Mouse (Mus musculus): Measurements from ENCODE around the gene Slc25a30. TPM values are rescaled to one million over a fixed set of nuclear protein-coding genes. Genes with fewer than 3 reads are reported as not detected.
A peak's percentile ranks its signal among the peaks of the same experiment; 100 is the strongest.
"Not testable (repeated sequence)": the region's sequence is repeated elsewhere in the genome, so short reads cannot be mapped to it uniquely, and the experiment has no call there.

The Slc25a30 gene
- polyA plus RNA-seq, 1 experiment, result 6.0 TPM

DNA sequence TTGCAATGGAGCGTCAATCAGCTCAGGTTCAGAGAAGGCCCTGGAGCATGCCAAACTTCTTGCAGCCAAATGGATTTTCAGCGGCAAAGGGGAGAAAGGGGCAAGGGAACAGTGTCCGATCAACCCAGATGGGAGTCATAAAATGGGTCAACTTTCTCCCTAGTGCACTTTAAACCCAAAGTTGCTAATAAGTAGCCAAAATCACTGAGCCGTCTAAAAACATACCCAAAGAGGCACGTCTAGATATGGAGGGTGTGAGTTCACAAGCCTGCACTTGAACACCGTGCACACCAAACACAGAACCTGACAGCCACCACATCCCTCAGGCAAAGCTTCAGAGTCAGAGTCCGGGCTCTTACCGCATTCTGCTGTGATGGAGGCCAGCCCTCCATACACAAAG lies 10.2 kb downstream of the Slc25a30 start:
- Histone ChIP-seq H3K4me3 (ENCODE audit: extremely low read depth, insufficient read depth, insufficient read length) (no peak overlapping the region), H3K27ac (ENCODE audit: insufficient read depth, low read length) (no peak overlapping the region), H3K4me1 (ENCODE audit: control insufficient read depth, insufficient read depth, insufficient read length) (no peaks in the 10 kb centered on the region), H3K27me3 (ENCODE audit: control insufficient read depth, insufficient read depth, low read length) (no peaks in the 10 kb centered on the region), H3K36me3 (ENCODE audit: control insufficient read depth, insufficient read depth, low read length) (peaks cover 8% of the 10 kb centered on the region)
- TF ChIP-seq POLR2A (IDR thresholded peaks at IDR 0.05; ENCODE audit: low read depth, low read length) (no peak), CTCF (IDR thresholded peaks at IDR 0.05; ENCODE audit: extremely low read depth, insufficient read depth, insufficient read length, insufficient replicate concordance) (no peak)
- no peak for DNase-seq (ENCODE audit: low read depth in 1 of 2, low spot score in 2 of 2)
- 94% methylated on average over 8 of the region's 8 CpGs for WGBS

DNA sequence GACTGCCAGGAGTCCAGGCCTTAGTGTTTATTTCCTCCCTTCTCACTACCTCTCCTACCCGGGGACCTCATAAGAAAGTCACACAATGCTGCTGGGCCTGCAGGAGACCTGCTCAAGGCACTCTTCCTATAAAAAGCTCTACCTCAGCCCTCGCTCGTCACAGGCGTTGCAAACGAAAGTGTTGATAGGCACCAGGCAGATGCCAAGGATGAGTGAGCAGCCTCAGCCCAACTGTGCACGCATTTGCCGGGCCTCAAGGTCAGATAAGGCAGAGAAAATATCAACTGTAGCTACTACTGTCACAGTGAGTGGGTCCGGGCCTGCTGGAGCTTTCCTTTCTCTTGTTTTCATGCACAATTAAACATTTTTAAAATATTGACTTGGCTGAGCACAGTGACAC lies 13.4 kb downstream of the Slc25a30 start:
- H3K27ac ChIP-seq (ENCODE audit: insufficient read depth, low read length), result no peak overlapping the region
- H3K4me1 ChIP-seq (ENCODE audit: control insufficient read depth, insufficient read depth, insufficient read length), result no peaks in the 10 kb centered on the region; the same call in 1 of the 2 replicates
- H3K4me3 ChIP-seq (ENCODE audit: extremely low read depth, insufficient read depth, insufficient read length), result no peak overlapping the region
- 85% methylated on average over 8 of the region's 8 CpGs for WGBS
- DNase-seq (ENCODE audit: low read depth in 1 of 2, low spot score in 2 of 2), result no peak
- TF ChIP-seq CTCF (IDR thresholded peaks at IDR 0.05; ENCODE audit: extremely low read depth, insufficient read depth, insufficient read length, insufficient replicate concordance), result no peak
- TF ChIP-seq POLR2A (IDR thresholded peaks at IDR 0.05; ENCODE audit: low read depth, low read length), result no peak
- H3K36me3 ChIP-seq (ENCODE audit: control insufficient read depth, insufficient read depth, low read length), result peaks cover 11% of the 10 kb centered on the region; the same call in 1 of the 2 replicates
- no peaks in the 10 kb centered on the region for H3K27me3 ChIP-seq (ENCODE audit: control insufficient read depth, insufficient read depth, low read length)

DNA sequence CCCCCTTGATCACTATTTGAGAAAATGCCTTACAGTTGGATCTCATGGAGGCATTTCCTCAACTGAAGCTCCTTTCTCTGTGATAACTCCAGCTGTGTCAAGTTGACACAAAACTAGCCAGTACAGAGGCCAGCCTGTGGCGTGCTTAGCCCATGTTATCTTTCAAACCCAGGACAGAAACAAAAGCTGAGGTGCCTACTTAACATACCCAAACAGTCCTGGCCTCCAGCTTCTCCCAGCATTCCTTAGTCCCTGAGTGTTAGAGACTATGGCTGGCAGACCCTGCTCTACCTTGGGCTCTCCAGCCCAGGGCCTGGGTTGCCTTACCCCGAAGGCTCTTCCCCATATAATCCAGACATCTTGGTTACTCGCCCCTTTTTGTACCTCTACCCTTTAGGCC lies 14.4 kb downstream of the Slc25a30 start:
- not testable (repeated sequence) for H3K4me3 ChIP-seq (ENCODE audit: extremely low read depth, insufficient read depth, insufficient read length); DNase-seq (ENCODE audit: low read depth in 1 of 2, low spot score in 2 of 2); H3K27me3 ChIP-seq (ENCODE audit: control insufficient read depth, insufficient read depth, low read length); H3K27ac ChIP-seq (ENCODE audit: insufficient read depth, low read length); H3K4me1 ChIP-seq (ENCODE audit: control insufficient read depth, insufficient read depth, insufficient read length)
- WGBS, result 86% methylated on average over 3 of the region's 3 CpGs
- peaks cover 11% of the 10 kb centered on the region; the same call in 1 of the 2 replicates for H3K36me3 ChIP-seq (ENCODE audit: control insufficient read depth, insufficient read depth, low read length)

DNA sequence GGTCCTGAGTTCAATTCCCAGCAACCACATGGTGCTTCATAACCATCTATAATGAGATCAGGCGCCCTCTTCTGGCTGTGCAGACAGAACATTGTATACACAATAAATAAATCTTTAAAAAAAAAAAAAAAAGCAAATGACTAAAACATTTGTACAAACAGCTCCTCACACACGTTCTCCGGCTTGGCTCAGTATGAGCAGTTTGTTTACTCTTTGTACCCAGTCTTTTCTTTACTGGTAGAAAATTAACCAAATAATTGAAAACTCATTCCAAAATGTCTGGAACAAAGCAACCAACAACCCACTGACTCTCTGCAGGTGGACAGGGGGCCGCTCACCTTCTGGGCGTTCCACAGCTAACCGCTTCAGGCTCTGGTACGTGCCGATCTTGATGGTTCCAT lies 15.7 kb downstream of the Slc25a30 start:
- TF ChIP-seq CTCF (IDR thresholded peaks at IDR 0.05; ENCODE audit: extremely low read depth, insufficient read depth, insufficient read length, insufficient replicate concordance), result no peak
- no peak for TF ChIP-seq POLR2A (IDR thresholded peaks at IDR 0.05; ENCODE audit: low read depth, low read length)
- DNase-seq (ENCODE audit: low read depth in 1 of 2, low spot score in 2 of 2), result no peak
- WGBS, result 94% methylated on average over 8 of the region's 8 CpGs
- H3K27me3 ChIP-seq (ENCODE audit: control insufficient read depth, insufficient read depth, low read length), result no peaks in the 10 kb centered on the region
- no peak overlapping the region for H3K27ac ChIP-seq (ENCODE audit: insufficient read depth, low read length)
- H3K4me3 ChIP-seq (ENCODE audit: extremely low read depth, insufficient read depth, insufficient read length), result no peak overlapping the region
- no peaks in the 10 kb centered on the region; the same call in 1 of the 2 replicates for H3K4me1 ChIP-seq (ENCODE audit: control insufficient read depth, insufficient read depth, insufficient read length)
- H3K36me3 ChIP-seq (ENCODE audit: control insufficient read depth, insufficient read depth, low read length), result peaks cover 14% of the 10 kb centered on the region; the same call in 1 of the 2 replicates

DNA sequence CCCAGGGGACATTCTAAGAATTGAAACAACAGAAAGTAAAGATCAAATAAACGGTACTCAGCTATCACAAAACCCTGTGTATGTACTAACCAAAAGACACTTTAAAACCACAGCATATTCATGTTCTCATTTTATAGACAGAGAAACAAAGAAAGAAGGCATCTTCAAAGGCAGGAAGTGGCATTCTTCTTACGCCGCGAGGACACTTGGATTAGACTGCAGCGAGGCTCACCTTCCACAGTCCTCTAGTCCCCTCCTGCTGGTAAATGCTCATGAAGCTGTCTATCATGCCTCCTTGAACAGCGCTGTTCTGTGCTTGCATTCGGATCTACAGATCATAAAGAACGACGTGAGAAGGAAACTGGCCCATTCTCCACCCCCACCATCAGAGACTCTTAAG lies 17.5 kb downstream of the Slc25a30 start:
- Histone ChIP-seq H3K27ac (ENCODE audit: insufficient read depth, low read length) (peak overlapping the region; percentile 19; the same call in 1 of the 2 replicates), H3K4me3 (ENCODE audit: extremely low read depth, insufficient read depth, insufficient read length) (no peak overlapping the region), H3K36me3 (ENCODE audit: control insufficient read depth, insufficient read depth, low read length) (peaks cover 15% of the 10 kb centered on the region; the same call in 1 of the 2 replicates), H3K4me1 (ENCODE audit: control insufficient read depth, insufficient read depth, insufficient read length) (no peaks in the 10 kb centered on the region; the same call in 1 of the 2 replicates), H3K27me3 (ENCODE audit: control insufficient read depth, insufficient read depth, low read length) (no peaks in the 10 kb centered on the region)
- peak in 1 of 2 experiments; percentile 36 for DNase-seq (ENCODE audit: low read depth in 1 of 2, low spot score in 2 of 2)
- no peak for TF ChIP-seq POLR2A (IDR thresholded peaks at IDR 0.05; ENCODE audit: low read depth, low read length)
- TF ChIP-seq CTCF (IDR thresholded peaks at IDR 0.05; ENCODE audit: extremely low read depth, insufficient read depth, insufficient read length, insufficient replicate concordance), result no peak
- 63% methylated on average over 9 of the region's 9 CpGs for WGBS

DNA sequence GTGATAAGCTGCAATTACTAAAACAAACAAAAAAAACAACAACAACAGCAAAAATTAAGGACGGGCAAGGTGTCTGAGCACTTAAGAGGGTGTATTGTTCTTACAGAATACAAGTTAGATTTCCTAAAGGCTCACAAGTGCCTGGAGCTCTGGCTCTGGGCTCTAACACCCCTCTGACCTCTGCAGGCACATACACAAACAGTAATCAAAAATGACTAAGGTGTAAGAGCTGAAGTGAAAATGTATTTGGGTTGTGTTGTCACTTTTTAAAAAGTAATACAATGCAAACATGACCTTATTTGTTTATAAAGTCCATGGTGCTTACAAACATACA lies 18.6 kb downstream of the Slc25a30 start:
- no peak overlapping the region for H3K27ac ChIP-seq (ENCODE audit: insufficient read depth, low read length)
- peaks cover 11% of the 10 kb centered on the region; the same call in 1 of the 2 replicates for H3K36me3 ChIP-seq (ENCODE audit: control insufficient read depth, insufficient read depth, low read length)
- WGBS, result 31% methylated on average over 1 of the region's 1 CpGs
- DNase-seq (ENCODE audit: low read depth in 1 of 2, low spot score in 2 of 2), result no peak
- TF ChIP-seq CTCF (IDR thresholded peaks at IDR 0.05; ENCODE audit: extremely low read depth, insufficient read depth, insufficient read length, insufficient replicate concordance) (no peak), POLR2A (IDR thresholded peaks at IDR 0.05; ENCODE audit: low read depth, low read length) (no peak)
- no peaks in the 10 kb centered on the region for H3K27me3 ChIP-seq (ENCODE audit: control insufficient read depth, insufficient read depth, low read length)
- no peak overlapping the region for H3K4me3 ChIP-seq (ENCODE audit: extremely low read depth, insufficient read depth, insufficient read length)
- H3K4me1 ChIP-seq (ENCODE audit: control insufficient read depth, insufficient read depth, insufficient read length), result no peaks in the 10 kb centered on the region; the same call in 1 of the 2 replicates

DNA sequence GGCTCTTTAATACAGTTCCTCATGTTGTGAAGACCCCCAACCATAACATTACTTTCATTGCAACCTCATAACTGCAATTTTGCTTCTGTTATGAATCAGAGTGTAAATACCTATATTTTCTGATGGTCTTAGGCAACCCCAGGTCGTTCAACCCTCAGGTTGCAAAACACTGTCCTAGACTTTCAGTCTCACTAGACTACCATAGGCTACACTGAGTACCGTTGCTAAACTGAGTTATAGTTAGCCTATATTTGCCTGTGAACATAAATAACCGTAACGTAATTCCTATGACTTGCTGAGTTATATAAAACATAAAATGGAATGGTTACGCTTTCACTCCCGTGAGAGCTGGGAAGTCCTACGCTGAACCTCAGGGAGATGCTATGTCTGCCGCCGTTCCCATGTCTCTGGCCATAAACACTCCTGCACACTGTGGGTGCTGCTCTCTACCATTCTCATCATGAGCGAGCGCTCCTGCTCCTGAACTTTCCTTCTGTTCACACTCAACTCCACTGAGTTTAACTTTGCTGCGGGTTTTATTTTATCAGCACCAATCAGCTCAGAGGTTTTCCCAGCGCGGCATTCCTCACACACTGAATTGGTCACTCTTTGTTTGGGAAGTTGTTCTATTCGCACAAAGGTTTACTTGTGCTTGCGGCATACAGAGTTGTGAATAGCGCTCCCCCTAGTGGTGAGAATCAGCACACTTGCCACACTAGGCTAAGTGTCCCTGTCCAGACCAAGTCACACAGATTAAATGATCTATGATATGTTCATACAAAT lies 19.2 kb downstream of the Slc25a30 start:
- TF ChIP-seq CTCF (IDR thresholded peaks at IDR 0.05; ENCODE audit: extremely low read depth, insufficient read depth, insufficient read length, insufficient replicate concordance) (peak; percentile 43; the same call in 1 of the 2 replicates), POLR2A (IDR thresholded peaks at IDR 0.05; ENCODE audit: low read depth, low read length) (no peak)
- 67% methylated on average over 17 of the region's 17 CpGs for WGBS
- Histone ChIP-seq H3K4me1 (ENCODE audit: control insufficient read depth, insufficient read depth, insufficient read length) (no peaks in the 10 kb centered on the region; the same call in 1 of the 2 replicates), H3K36me3 (ENCODE audit: control insufficient read depth, insufficient read depth, low read length) (peaks cover 11% of the 10 kb centered on the region; the same call in 1 of the 2 replicates), H3K4me3 (ENCODE audit: extremely low read depth, insufficient read depth, insufficient read length) (no peak overlapping the region), H3K27me3 (ENCODE audit: control insufficient read depth, insufficient read depth, low read length) (no peaks in the 10 kb centered on the region), H3K27ac (ENCODE audit: insufficient read depth, low read length) (no peak overlapping the region)
- peak; percentile 44 to 52 for DNase-seq (ENCODE audit: low read depth in 1 of 2, low spot score in 2 of 2)
